In the genomic region with DNA sequence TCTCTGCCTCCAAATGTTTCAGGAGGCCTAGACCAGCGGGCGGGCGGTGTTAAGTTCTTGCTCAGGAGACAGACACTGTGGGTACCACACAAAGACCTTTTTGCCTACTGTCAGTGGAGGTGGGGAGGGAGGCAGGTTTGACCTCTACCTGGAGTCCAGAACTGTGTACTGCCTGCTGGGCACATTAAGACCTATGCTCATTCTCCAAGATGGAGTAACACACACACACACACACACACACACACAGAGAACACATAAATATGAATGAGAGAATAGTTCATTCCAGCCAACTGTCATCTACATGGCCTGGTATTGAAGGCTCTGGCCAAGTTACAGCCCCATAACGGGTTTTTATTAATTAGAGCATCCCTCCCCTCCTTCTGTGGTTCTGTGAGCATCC, we compare ENCODE assay signal across 8 mouse cellular contexts. TPM values are rescaled to one million over a fixed set of nuclear protein-coding genes. Genes with fewer than 3 reads are reported as not detected.
A peak's percentile ranks its signal among the peaks of the same experiment; 100 is the strongest.
DNase-seq lines count a peak whose midpoint lies in the region; ATAC-seq lines count a peak whose summit lies in the region.

No protein-coding gene starts in this region.

- H3K4me2 ChIP-seq in heart, embryonic 15.5 days, result peak overlapping the region; percentile 66
- peak overlapping the region; percentile 40 for H3K4me2 ChIP-seq in embryonic facial prominence, embryonic 11.5 days (ENCODE audit: low read depth, low read length)
- H3K4me2 ChIP-seq in hindbrain, embryonic 12.5 days (replicated peaks), result peak overlapping the region; percentile 54
- H3K4me2 ChIP-seq in midbrain, embryonic 12.5 days (replicated peaks), result peak overlapping the region; percentile 53

- H3K27ac ChIP-seq in heart, embryonic 15.5 days, result peak overlapping the region; percentile 75
- H3K27ac ChIP-seq in embryonic facial prominence, embryonic 11.5 days (replicated peaks; ENCODE audit: low read depth, low read length), result no peak overlapping the region
- peak overlapping the region; percentile 77 for H3K27ac ChIP-seq in hindbrain, embryonic 12.5 days
- peak overlapping the region; percentile 77 for H3K27ac ChIP-seq in midbrain, embryonic 12.5 days (replicated peaks)

- no peak for DNase-seq in heart, postnatal 36 days
- no peak for DNase-seq in embryonic facial prominence, embryonic 11.5 days (ENCODE audit: low spot score)
- no peak for DNase-seq in gastrocnemius, postnatal 10 days
- no peak for DNase-seq in right cerebral cortex, postnatal 14 days
- DNase-seq in layer of hippocampus, postnatal 25 days (ENCODE audit: extremely low spot score in 1 of 2, low spot score in 1 of 2), result no peak

- no peaks in the 10 kb centered on the region for H3K9me3 ChIP-seq in heart, embryonic 15.5 days (replicated peaks)
- no peaks in the 10 kb centered on the region for H3K9me3 ChIP-seq in embryonic facial prominence, embryonic 11.5 days (replicated peaks; ENCODE audit: control insufficient read depth, low read length)
- no peaks in the 10 kb centered on the region for H3K9me3 ChIP-seq in hindbrain, embryonic 12.5 days (replicated peaks)
- H3K9me3 ChIP-seq in midbrain, embryonic 12.5 days, result no peaks in the 10 kb centered on the region

- intact Hi-C loops in heart, postnatal 36 days (cut with DNase I), result no loop called here

- H3K36me3 ChIP-seq in heart, embryonic 15.5 days, result no peaks in the 10 kb centered on the region
- H3K36me3 ChIP-seq in embryonic facial prominence, embryonic 11.5 days (replicated peaks; ENCODE audit: control insufficient read depth, insufficient read depth, low read depth, low read length), result no peaks in the 10 kb centered on the region
- H3K36me3 ChIP-seq in hindbrain, embryonic 12.5 days, result no peaks in the 10 kb centered on the region
- no peaks in the 10 kb centered on the region for H3K36me3 ChIP-seq in midbrain, embryonic 12.5 days

- WGBS in heart, embryonic 15.5 days, result 76% methylated on average over 4 of the region's 4 CpGs
- 59% methylated on average over 4 of the region's 4 CpGs for WGBS in embryonic facial prominence, embryonic 11.5 days
- 61% methylated on average over 4 of the region's 4 CpGs for WGBS in hindbrain, embryonic 12.5 days
- 67% methylated on average over 4 of the region's 4 CpGs for WGBS in midbrain, embryonic 12.5 days

- H3K27me3 ChIP-seq in heart, embryonic 15.5 days, result no peaks in the 10 kb centered on the region
- no peaks in the 10 kb centered on the region for H3K27me3 ChIP-seq in embryonic facial prominence, embryonic 11.5 days (ENCODE audit: control insufficient read depth, insufficient read depth, low read length)
- H3K27me3 ChIP-seq in hindbrain, embryonic 12.5 days, result no peaks in the 10 kb centered on the region
- no peaks in the 10 kb centered on the region for H3K27me3 ChIP-seq in midbrain, embryonic 12.5 days

- H3K4me1 ChIP-seq in heart, embryonic 15.5 days (replicated peaks), result peaks cover 78% of the 10 kb centered on the region
- H3K4me1 ChIP-seq in embryonic facial prominence, embryonic 11.5 days (ENCODE audit: control insufficient read depth, insufficient read depth, low read length), result peaks cover 12% of the 10 kb centered on the region
- peaks cover 65% of the 10 kb centered on the region for H3K4me1 ChIP-seq in hindbrain, embryonic 12.5 days
- peaks cover 53% of the 10 kb centered on the region for H3K4me1 ChIP-seq in midbrain, embryonic 12.5 days

- no peak for ATAC-seq in heart, embryonic 15.5 days (replicated peaks; ENCODE audit: insufficient number of reproducible peaks, insufficient read depth, low FRiP score, low read depth)
- 0 out of 2 replicates have a peak, but pooled peaks have one; percentile 25 for ATAC-seq in embryonic facial prominence, embryonic 11.5 days (replicated peaks; ENCODE audit: insufficient number of reproducible peaks, low FRiP score, low TSS enrichment, low read depth)
- ATAC-seq in hindbrain, embryonic 12.5 days (ENCODE audit: low FRiP score), result peak; percentile 18; the same call in 1 of the 2 replicates
- ATAC-seq in midbrain, embryonic 12.5 days (ENCODE audit: low FRiP score, low read depth), result peak; percentile 67

- H3K4me3 ChIP-seq in heart, embryonic 15.5 days, result peak overlapping the region; percentile 36
- no peak overlapping the region for H3K4me3 ChIP-seq in embryonic facial prominence, embryonic 11.5 days (ENCODE audit: low read depth, low read length)
- H3K4me3 ChIP-seq in hindbrain, embryonic 12.5 days, result peak overlapping the region; percentile 12
- peak overlapping the region; percentile 29 for H3K4me3 ChIP-seq in midbrain, embryonic 12.5 days

- H3K9ac ChIP-seq in heart, embryonic 15.5 days, result no peak overlapping the region
- H3K9ac ChIP-seq in embryonic facial prominence, embryonic 11.5 days (replicated peaks; ENCODE audit: low read length), result no peak overlapping the region
- H3K9ac ChIP-seq in hindbrain, embryonic 12.5 days, result no peak overlapping the region
- 0 out of 2 replicates have a peak overlapping the region, but pooled peaks have one; percentile 12 for H3K9ac ChIP-seq in midbrain, embryonic 12.5 days (replicated peaks)

RNA-seq across cellular contexts. Expression of gene Abcg1, which starts 15.4 kb away (rescaled TPM):
- polyA plus RNA-seq in heart, embryonic 15.5 days (2015; fragmentation: Nextera tagmentation; extraction: Ambion mirVana), result 10.4 and 12.1 TPM in 2 replicates
- total RNA-seq in heart, postnatal 36 days (2021), result 1 to 10 TPM; 5.1 to 8.5 TPM
- 11.7 and 13.9 TPM in 2 replicates for polyA plus RNA-seq in embryonic facial prominence, embryonic 11.5 days (2014; fragmentation: Nextera tagmentation; extraction: Ambion mirVana)
- 15.3 and 17.5 TPM in 2 replicates for polyA plus RNA-seq in hindbrain, embryonic 12.5 days (2016; fragmentation: Nextera tagmentation; extraction: Ambion mirVana)
- polyA plus RNA-seq in midbrain, embryonic 12.5 days (2016; fragmentation: Nextera tagmentation; extraction: Ambion mirVana), result 14.0 and 15.3 TPM in 2 replicates
- total RNA-seq in gastrocnemius, postnatal 10 days (2021), result 1 to 10 TPM; 4.0 to 4.8 TPM
- 10 to 100 TPM; 54.2 to 60.3 TPM for total RNA-seq in layer of hippocampus, postnatal 25 days (2021)

RNA-seq across cellular contexts. Expression of gene Tff3, which starts 56.6 kb away (rescaled TPM):
- 0.43 TPM in 1 of 2 replicates, not detected in the other for polyA plus RNA-seq in heart, embryonic 15.5 days (2015; fragmentation: Nextera tagmentation; extraction: Ambion mirVana)
- total RNA-seq in heart, postnatal 36 days (2021), result not detected
- polyA plus RNA-seq in embryonic facial prominence, embryonic 11.5 days (2014; fragmentation: Nextera tagmentation; extraction: Ambion mirVana), result not detected in 2 replicates
- 0.53 TPM in 1 of 2 replicates, not detected in the other for polyA plus RNA-seq in hindbrain, embryonic 12.5 days (2016; fragmentation: Nextera tagmentation; extraction: Ambion mirVana)
- polyA plus RNA-seq in midbrain, embryonic 12.5 days (2016; fragmentation: Nextera tagmentation; extraction: Ambion mirVana), result 1.1 and 1.4 TPM in 2 replicates
- total RNA-seq in gastrocnemius, postnatal 10 days (2021), result not detected
- not detected for total RNA-seq in layer of hippocampus, postnatal 25 days (2021)
